Mouse (Mus musculus): ENCODE data around the gene Nol4l.

Nol4l gene

DNA sequence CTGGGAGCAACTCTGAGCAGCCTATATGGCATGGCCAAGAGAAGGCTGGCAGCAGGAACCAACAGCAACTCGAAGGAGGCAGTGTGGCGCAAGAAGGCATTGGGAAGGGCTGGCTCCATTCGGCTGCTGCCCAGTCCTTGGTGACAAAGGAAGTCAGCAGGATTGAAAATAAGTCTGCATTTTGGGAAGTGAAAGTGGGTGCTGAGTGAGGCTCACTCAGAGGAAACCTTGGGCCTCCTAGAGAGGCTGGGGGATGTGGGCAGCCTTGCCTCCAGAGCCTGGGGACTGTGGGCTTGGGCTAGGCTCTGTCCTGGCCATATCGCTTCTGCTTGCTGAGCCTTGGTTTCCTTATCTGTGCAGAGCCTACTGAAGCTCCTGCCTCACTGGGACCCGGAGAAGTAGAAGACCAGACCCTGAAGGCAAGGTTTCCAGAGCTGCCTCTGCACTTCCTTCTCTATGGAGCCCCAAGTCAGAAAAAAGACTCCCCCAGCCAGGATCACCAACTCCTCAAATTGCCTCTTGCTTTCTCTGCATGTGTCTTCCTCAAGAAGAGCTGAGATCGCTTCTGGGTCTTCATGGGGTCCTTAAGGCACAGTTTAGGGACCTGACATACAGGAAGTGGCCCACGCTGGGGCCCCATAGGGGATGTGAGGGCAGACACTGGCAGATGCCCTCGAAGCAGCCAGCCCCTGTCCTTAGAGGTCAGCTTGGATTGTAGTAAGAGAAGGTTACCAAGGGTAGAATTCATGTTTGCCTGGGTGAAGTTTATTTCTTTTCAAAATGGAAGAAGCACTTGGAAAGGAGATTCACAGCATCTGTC is 14.3 kb upstream of the Nol4l start:
- in situ Hi-C loops (cut with MboI, MseI): no loop called here

GRCm38 (mm10) chr2:153542936-153543668 is 13.3 kb upstream of the Nol4l start:
- in situ Hi-C loops (cut with MboI, MseI): no loop called here

DNA sequence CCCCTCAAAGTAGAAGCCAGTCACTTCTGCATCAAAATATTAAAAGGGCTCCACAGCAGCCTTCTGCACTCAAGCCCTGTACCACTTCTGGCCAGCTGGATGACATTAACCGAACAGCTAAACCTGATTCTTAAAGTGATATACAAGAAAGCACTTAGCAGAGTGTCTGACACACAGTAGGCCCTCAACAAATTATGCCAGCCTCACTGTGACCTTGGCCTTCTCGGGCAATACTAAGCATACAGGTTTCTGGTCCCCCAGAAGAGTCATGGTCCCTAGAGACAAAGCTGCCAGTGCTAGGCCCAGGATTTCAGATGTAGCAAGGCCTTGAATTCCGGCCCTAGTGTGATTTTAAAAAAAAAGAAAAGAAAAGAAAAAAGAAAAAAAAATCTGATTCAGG is 9.1 kb upstream of the Nol4l start:
- in situ Hi-C loops (cut with MboI, MseI): no loop called here

GRCm38 (mm10) chr2:153533981-153534380 is 4.2 kb upstream of the Nol4l start:
- in situ Hi-C loops (cut with MboI, MseI): loop anchor here (5.0 kb wide), 1 partner anchor 38 kb away; no protein-coding TSS in a partner anchor

DNA sequence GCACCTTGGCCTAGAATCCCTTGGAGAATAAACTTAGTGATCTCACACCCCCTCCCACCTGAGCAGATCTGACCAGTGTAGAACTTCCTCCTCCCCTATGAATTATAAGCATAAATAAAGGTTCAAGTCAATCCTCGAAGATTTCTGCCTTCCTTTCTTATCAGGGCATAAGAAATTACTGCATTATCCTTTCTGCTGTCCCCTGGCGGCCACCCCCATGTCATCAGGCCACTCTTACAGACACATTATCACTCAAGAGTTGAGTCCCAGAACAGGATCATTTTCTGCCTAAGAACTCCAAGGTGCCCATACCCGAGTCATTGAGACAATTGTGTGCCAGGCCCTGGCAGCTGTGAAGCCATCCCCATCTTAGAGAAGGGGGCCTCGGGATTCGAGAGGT is 1.2 kb upstream of the Nol4l start:
- in situ Hi-C loops (cut with MboI, MseI): loop anchor here (5.0 kb wide), 1 partner anchor 41 kb away; no protein-coding TSS in a partner anchor

DNA sequence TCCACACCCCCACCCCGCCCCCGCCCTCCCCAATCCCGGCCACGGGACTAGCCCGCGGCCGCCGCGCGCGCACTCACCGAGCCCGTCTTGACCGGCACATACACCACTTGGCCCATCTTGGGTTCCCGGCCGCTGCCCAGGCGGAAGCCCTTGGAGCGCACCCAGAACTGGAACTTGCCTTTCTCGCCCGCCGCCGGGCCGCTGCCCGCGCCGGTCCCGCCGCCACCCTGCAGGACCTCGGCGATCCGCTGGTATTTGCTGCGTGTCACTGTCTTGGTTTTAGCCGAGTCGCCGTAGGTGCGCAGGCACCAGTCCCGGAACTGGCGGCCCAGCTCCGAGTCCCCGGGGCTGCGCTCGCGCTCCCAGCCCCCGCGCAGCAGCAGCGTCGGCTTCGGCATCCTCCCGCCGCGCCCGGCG is 398 bp downstream of the Nol4l start:
- in situ Hi-C loops (cut with MboI, MseI): no loop called here

DNA sequence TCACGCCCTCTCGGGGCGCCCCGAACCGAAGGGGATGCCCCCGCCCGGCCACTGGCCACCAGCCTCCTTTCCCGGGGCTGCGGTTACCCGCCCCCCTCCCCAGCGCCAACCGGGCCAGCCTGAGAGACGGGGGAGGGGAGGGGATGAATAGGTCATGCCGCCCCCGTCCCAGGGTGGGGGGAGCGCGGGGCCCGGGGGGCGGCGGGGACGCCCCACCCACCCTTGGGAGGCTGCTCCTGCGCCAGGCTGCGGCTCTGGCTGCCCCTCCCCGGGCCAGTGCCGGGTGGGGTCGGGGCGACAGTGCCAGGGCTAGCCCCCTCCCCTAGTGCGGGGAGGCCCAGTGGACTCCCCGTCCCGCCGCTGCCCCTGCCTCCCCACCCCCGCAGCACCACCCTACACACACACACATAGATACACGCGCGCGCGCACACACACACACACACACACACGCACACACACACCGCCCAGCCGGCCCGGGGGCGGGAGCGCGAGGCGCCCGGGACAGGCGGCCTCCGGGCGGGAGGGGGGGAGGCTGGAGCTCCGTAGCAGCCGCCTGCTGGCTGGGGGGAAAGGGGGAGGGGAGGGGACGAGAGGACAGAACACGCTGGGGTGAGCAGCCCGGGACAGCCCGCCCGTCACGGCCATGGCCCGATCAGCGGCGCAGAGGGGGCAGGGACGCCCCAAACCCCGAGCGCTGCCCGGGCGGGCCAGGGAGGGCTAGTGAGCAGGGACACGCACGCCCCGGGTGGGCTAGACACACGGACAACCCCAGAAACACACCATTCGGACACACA is 1.0 kb downstream of the Nol4l start:
- in situ Hi-C loops (cut with MboI, MseI): no loop called here

GRCm38 (mm10) chr2:153527580-153528531 is 1.9 kb downstream of the Nol4l start:
- in situ Hi-C loops (cut with MboI, MseI): no loop called here

DNA sequence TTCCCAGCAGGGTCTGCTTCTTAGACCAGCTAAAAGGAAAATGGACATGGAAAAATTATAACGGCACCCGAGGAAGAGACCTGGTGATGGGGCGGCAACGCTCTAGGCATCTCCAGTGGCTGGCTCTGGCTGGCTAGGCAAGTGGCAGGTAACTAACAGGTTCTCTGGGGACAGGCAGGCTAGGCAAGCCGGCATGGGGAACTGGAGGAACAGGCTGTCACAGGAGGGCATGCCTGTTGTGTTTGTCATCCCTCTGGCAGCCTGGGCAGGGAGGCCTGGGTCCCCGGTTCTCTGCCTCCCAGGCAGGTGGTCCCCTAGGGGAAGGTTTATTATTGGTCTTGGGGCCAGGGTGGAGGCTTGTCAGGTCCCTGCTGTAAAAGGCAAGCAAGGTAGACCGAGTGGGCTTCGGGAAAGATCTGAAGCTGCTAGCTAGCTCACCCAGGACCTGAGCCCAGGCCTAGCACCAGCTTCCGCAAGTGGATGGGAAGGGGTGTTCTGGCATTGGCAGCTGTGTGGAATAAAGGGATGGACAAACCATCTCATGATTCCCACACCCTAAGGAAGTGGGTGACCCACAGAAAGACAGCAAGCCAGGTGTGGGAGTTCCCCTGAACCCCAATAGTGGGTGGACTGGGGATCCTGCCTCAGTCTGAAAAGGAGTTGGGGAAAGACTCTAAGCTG is 2.8 kb downstream of the Nol4l start:
- in situ Hi-C loops (cut with MboI, MseI): no loop called here

GRCm38 (mm10) chr2:153525906-153526311 is 3.9 kb downstream of the Nol4l start:
- in situ Hi-C loops (cut with MboI, MseI): no loop called here

- in situ Hi-C loops (cut with MboI, MseI): no loop called here
These were observed 5.0 kb downstream of the Nol4l start for GRCm38 (mm10) chr2:153524727-153525126.

DNA sequence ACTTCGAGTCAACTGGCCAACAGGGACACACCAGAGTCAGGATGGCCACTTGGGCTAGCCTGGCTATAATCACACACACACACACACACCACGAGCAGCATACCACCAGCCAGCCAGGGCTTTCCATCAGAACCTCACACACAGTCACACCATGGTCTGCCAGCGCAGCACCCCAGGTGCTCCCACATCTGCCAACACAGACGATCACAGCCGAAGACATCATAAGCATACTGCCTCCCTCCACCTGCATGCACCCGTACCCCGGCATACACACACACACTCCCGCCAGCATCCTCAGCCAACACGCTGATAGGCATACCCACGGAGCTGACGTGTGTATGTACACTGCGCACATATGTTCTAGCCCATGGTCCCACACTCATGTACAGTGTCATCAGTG is 6.1 kb downstream of the Nol4l start:
- in situ Hi-C loops (cut with MboI, MseI): no loop called here

- in situ Hi-C loops (cut with MboI, MseI): no loop called here
These were observed 6.6 kb downstream of the Nol4l start for GRCm38 (mm10) chr2:153523143-153523542.

GRCm38 (mm10) chr2:153522270-153522669 is 7.5 kb downstream of the Nol4l start:
- in situ Hi-C loops (cut with MboI, MseI): no loop called here

DNA sequence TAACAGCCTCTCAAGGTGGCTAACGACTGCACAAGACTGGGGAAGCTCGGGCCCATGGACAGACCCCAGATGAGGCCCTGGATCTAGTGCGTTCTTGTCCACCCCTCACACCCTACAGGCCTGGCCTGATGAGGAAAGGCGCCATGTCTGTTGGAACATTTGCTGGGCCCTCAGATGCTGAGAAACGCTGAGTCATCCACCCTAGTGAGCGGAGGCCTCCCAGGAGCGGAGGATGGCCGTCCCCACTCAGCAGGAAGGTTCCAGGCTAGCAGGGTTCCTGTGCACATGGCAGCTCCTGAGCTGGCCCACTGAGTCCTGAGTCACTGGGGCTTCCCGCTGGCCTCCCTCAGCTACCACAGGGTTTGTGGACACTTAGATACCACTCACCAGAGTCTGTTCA is 9.7 kb downstream of the Nol4l start:
- in situ Hi-C loops (cut with MboI, MseI): no loop called here

GRCm38 (mm10) chr2:153516961-153517360 is 12.8 kb downstream of the Nol4l start:
- in situ Hi-C loops (cut with MboI, MseI): no loop called here

DNA sequence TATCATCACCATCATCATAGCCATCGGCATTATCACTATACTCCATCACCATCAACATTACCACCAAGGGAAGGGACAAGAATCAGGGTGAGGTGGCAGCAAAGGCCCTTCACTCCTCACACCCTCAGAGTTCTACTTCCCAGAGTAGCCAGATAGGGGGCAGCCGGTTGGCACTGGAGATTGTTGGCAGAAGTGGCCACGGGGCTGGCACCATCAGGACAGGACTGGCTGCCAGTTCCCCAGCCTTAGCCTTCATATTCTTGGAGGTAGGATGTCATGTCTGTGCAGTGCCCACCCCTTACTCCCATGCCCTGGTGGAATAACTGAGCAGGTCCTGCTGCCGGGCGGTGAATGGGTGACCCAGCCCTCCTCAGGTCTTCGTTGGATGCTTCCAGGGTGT is 14.2 kb downstream of the Nol4l start:
- in situ Hi-C loops (cut with MboI, MseI): no loop called here

- in situ Hi-C loops (cut with MboI, MseI): no loop called here
These were observed 15.0 kb downstream of the Nol4l start for GRCm38 (mm10) chr2:153514497-153515380.

- in situ Hi-C loops (cut with MboI, MseI): no loop called here
These were observed 15.8 kb downstream of the Nol4l start for GRCm38 (mm10) chr2:153513983-153514382.

Data from regulatory T cell (primary cell).